Mouse (Mus musculus): Measurements from ENCODE around the gene Tshz2. TPM values are rescaled to one million over a fixed set of nuclear protein-coding genes. Genes with fewer than 3 reads are reported as not detected.

Gene Tshz2
- polyA plus RNA-seq, 1 experiment, result 4.5 TPM

DNA sequence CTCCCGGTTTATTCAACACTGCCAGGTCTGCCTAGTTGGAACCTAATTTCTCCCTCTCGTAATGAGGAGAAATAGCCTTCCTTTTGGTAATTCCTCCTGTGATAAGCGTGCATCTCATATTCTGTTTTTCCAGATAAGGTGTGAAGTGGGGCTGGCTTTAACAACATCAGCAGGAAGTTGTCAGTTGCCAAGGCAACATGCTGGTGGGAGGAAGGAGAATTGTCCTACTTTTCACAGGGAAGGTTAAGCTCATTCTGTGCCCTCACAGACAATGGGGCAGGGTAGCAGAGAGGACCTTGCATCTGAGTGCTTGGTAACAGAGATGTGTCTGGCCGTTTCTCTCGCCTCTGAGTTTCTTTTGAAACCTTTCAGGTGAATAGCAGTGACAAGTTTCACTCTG lies 47.1 kb downstream of the Tshz2 start:
- Histone ChIP-seq H3K4me3 (ENCODE audit: control insufficient read depth, low read depth, low read length) (no peak overlapping the region), H3K27me3 (ENCODE audit: control insufficient read depth, insufficient read depth, low read length) (no peaks in the 10 kb centered on the region), H3K36me3 (ENCODE audit: control insufficient read depth, insufficient read depth, low read length) (no peaks in the 10 kb centered on the region), H3K4me1 (ENCODE audit: control insufficient read depth, insufficient read depth, low read length) (peaks cover 2% of the 10 kb centered on the region; the same call in 1 of the 2 replicates), H3K27ac (ENCODE audit: control insufficient read depth, insufficient read depth, low read depth, low read length) (no peak overlapping the region)
- TF ChIP-seq CTCF (IDR thresholded peaks at IDR 0.05; ENCODE audit: control insufficient read depth, insufficient read depth, insufficient replicate concordance, low read depth, low read length) (no peak), POLR2A (IDR thresholded peaks at IDR 0.05; ENCODE audit: control insufficient read depth, low read depth, low read length) (no peak)

GRCm38 (mm10) chr2:169685260-169685659 lies 52.4 kb downstream of the Tshz2 start:
- Histone ChIP-seq H3K4me1 (ENCODE audit: control insufficient read depth, insufficient read depth, low read length) (peaks cover 5% of the 10 kb centered on the region; the same call in 1 of the 2 replicates), H3K27me3 (ENCODE audit: control insufficient read depth, insufficient read depth, low read length) (no peaks in the 10 kb centered on the region), H3K36me3 (ENCODE audit: control insufficient read depth, insufficient read depth, low read length) (no peaks in the 10 kb centered on the region), H3K27ac (ENCODE audit: control insufficient read depth, insufficient read depth, low read depth, low read length) (no peak overlapping the region), H3K4me3 (ENCODE audit: control insufficient read depth, low read depth, low read length) (no peak overlapping the region)
- TF ChIP-seq CTCF (IDR thresholded peaks at IDR 0.05; ENCODE audit: control insufficient read depth, insufficient read depth, insufficient replicate concordance, low read depth, low read length), result no peak
- TF ChIP-seq POLR2A (IDR thresholded peaks at IDR 0.05; ENCODE audit: control insufficient read depth, low read depth, low read length), result no peak

- H3K4me3 ChIP-seq (ENCODE audit: control insufficient read depth, low read depth, low read length), result no peak overlapping the region
- TF ChIP-seq POLR2A (IDR thresholded peaks at IDR 0.05; ENCODE audit: control insufficient read depth, low read depth, low read length) (no peak), CTCF (IDR thresholded peaks at IDR 0.05; ENCODE audit: control insufficient read depth, insufficient read depth, insufficient replicate concordance, low read depth, low read length) (no peak)
Measured at GRCm38 (mm10) chr2:169685747-169686146, 52.9 kb downstream of the Tshz2 start.

GRCm38 (mm10) chr2:169686697-169687430 lies 54.1 kb downstream of the Tshz2 start:
- Histone ChIP-seq H3K4me1 (ENCODE audit: control insufficient read depth, insufficient read depth, low read length) (peaks cover 5% of the 10 kb centered on the region; the same call in 1 of the 2 replicates), H3K27me3 (ENCODE audit: control insufficient read depth, insufficient read depth, low read length) (no peaks in the 10 kb centered on the region), H3K36me3 (ENCODE audit: control insufficient read depth, insufficient read depth, low read length) (no peaks in the 10 kb centered on the region), H3K27ac (ENCODE audit: control insufficient read depth, insufficient read depth, low read depth, low read length) (no peak overlapping the region), H3K4me3 (ENCODE audit: control insufficient read depth, low read depth, low read length) (no peak overlapping the region)
- no peak for TF ChIP-seq CTCF (IDR thresholded peaks at IDR 0.05; ENCODE audit: control insufficient read depth, insufficient read depth, insufficient replicate concordance, low read depth, low read length)
- TF ChIP-seq POLR2A (IDR thresholded peaks at IDR 0.05; ENCODE audit: control insufficient read depth, low read depth, low read length), result no peak

More at GRCm38 (mm10) chr2:169685747-169686146, 52.9 kb downstream of the Tshz2 start:
- H3K27me3 ChIP-seq (ENCODE audit: control insufficient read depth, insufficient read depth, low read length), result no peaks in the 10 kb centered on the region
- peaks cover 5% of the 10 kb centered on the region; the same call in 1 of the 2 replicates for H3K4me1 ChIP-seq (ENCODE audit: control insufficient read depth, insufficient read depth, low read length)
- no peak overlapping the region for H3K27ac ChIP-seq (ENCODE audit: control insufficient read depth, insufficient read depth, low read depth, low read length)
- H3K36me3 ChIP-seq (ENCODE audit: control insufficient read depth, insufficient read depth, low read length), result no peaks in the 10 kb centered on the region

GRCm38 (mm10) chr2:169690054-169690453 lies 57.2 kb downstream of the Tshz2 start:
- TF ChIP-seq POLR2A (IDR thresholded peaks at IDR 0.05; ENCODE audit: control insufficient read depth, low read depth, low read length) (no peak), CTCF (IDR thresholded peaks at IDR 0.05; ENCODE audit: control insufficient read depth, insufficient read depth, insufficient replicate concordance, low read depth, low read length) (no peak)
- Histone ChIP-seq H3K36me3 (ENCODE audit: control insufficient read depth, insufficient read depth, low read length) (no peaks in the 10 kb centered on the region), H3K4me3 (ENCODE audit: control insufficient read depth, low read depth, low read length) (no peak overlapping the region), H3K27me3 (ENCODE audit: control insufficient read depth, insufficient read depth, low read length) (no peaks in the 10 kb centered on the region), H3K27ac (ENCODE audit: control insufficient read depth, insufficient read depth, low read depth, low read length) (no peak overlapping the region), H3K4me1 (ENCODE audit: control insufficient read depth, insufficient read depth, low read length) (peaks cover 3% of the 10 kb centered on the region; the same call in 1 of the 2 replicates)

DNA sequence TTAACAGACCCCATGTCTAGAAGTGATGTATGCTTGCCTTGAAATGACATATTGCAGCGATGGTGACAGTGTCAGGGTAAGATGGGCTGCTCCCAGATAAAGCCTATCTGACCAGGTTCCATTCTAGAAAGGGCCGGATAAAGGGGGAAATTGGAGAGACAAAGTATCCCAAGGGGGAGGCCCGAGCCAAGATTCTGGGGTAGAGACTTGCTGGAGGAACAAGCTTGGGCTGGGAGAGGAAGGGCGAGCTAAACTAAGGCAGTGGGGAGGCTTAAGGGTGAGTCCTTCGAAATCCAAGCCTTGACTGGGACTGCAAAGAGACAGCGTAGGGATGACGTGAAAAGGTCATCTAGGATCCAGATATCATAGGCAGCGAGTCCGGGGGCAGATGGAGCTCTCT lies 61.7 kb downstream of the Tshz2 start:
- no peaks in the 10 kb centered on the region; the same call in 1 of the 2 replicates for H3K4me1 ChIP-seq (ENCODE audit: control insufficient read depth, insufficient read depth, low read length)
- H3K36me3 ChIP-seq (ENCODE audit: control insufficient read depth, insufficient read depth, low read length), result no peaks in the 10 kb centered on the region

GRCm38 (mm10) chr2:169695025-169695424 lies 62.2 kb downstream of the Tshz2 start:
- Histone ChIP-seq H3K4me3 (ENCODE audit: control insufficient read depth, low read depth, low read length) (no peak overlapping the region), H3K4me1 (ENCODE audit: control insufficient read depth, insufficient read depth, low read length) (peaks cover 2% of the 10 kb centered on the region; the same call in 1 of the 2 replicates), H3K27me3 (ENCODE audit: control insufficient read depth, insufficient read depth, low read length) (no peaks in the 10 kb centered on the region), H3K36me3 (ENCODE audit: control insufficient read depth, insufficient read depth, low read length) (no peaks in the 10 kb centered on the region), H3K27ac (ENCODE audit: control insufficient read depth, insufficient read depth, low read depth, low read length) (no peak overlapping the region)
- no peak for TF ChIP-seq POLR2A (IDR thresholded peaks at IDR 0.05; ENCODE audit: control insufficient read depth, low read depth, low read length)
- no peak for TF ChIP-seq CTCF (IDR thresholded peaks at IDR 0.05; ENCODE audit: control insufficient read depth, insufficient read depth, insufficient replicate concordance, low read depth, low read length)

More for the DNA sequence above, 61.7 kb downstream of the Tshz2 start:
- Histone ChIP-seq H3K27ac (ENCODE audit: control insufficient read depth, insufficient read depth, low read depth, low read length) (no peak overlapping the region), H3K4me3 (ENCODE audit: control insufficient read depth, low read depth, low read length) (no peak overlapping the region), H3K27me3 (ENCODE audit: control insufficient read depth, insufficient read depth, low read length) (no peaks in the 10 kb centered on the region)
- no peak for TF ChIP-seq POLR2A (IDR thresholded peaks at IDR 0.05; ENCODE audit: control insufficient read depth, low read depth, low read length)
- TF ChIP-seq CTCF (IDR thresholded peaks at IDR 0.05; ENCODE audit: control insufficient read depth, insufficient read depth, insufficient replicate concordance, low read depth, low read length), result no peak
